Mouse (Mus musculus) frontal cortex, postnatal 25 days (tissue): ENCODE measurements around the gene Mta1.

Experiments
- DNase-seq, 2 experiments: peaks; one replicate each; pipeline ENCODE4 v3.0.0; 2022; ENCODE audit warnings: low spot score in 2 of 2

Mta1 gene

GRCm38 (mm10) chr12:113186326-113187010 is 88.4 kb downstream of the Mta1 start:
- no peak for DNase-seq
